Mouse (Mus musculus) activated CD4-positive, CD25-positive, alpha-beta regulatory T cell, adult 4 months (primary cell): ENCODE measurements around the gene Uaca. TPM values are rescaled to one million over a fixed set of nuclear protein-coding genes. Genes with fewer than 3 reads are reported as not detected.

Source experiments
- ATAC-seq: one replicate; pipeline ENCODE4 v1.8.0; 2017
- polyA plus RNA-seq, 2 experiments: library from polyadenylated mRNA; unstranded; fragments of 100-300 nt; shearing (Covaris generic); gene quantifications; one replicate each; pipeline ENCODE4 v1.2.1; 2017

Gene Uaca
- polyA plus RNA-seq, 2 experiments from 2014 or later = not detected

DNA sequence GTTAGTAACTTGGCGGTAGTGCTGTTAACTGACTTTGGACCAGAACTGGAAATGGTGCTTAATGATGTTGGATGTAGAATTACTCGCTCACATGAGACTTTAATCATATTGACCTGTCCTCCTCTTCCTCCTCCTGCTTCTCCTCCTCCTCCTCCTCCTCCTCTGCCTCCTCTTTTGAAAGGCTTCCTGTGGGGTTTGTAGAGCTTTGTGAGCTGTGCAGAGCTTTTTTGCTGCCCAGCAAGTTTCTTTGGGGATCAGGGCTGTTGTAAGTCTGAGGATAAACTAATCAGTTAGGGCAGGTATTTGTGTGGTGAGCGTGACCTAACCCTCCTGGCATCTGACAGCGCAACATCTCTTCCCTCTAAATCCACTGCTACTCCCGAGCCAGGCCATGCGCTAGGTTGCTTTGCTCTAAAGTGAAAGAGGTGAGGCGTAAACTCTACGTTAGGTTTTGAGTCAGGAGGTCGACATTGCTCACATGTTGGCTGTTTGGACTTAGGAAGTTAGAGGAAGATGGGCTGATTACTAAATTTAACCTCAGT, 44.1 kb downstream of the Uaca start:
- no peak for ATAC-seq

DNA sequence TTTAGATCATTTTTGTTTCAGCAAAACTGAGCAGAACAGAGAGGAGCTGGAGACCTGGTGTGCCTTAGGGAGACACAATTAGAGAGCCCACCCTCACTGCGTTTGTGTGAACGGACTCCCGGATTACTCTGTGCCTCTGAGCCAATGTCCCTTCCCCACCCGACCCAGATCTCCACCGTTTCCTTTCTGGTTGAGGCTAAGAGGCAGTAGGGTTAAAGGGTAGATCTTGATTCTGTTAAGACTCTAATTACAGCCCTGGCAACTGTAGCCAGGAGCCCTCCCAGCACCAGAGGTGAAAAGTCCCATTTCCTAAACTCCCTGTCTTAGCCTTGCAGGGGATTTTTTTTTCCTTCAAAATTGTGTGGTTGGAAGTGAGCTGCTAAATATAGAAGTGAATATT, 47.1 kb downstream of the Uaca start:
- no peak for ATAC-seq

- ATAC-seq = no peak
Measured at GRCm38 (mm10) chr9:60843415-60844076, 49.2 kb downstream of the Uaca start.

- ATAC-seq = no peak
Measured at GRCm38 (mm10) chr9:60848730-60849129, 54.4 kb downstream of the Uaca start.

DNA sequence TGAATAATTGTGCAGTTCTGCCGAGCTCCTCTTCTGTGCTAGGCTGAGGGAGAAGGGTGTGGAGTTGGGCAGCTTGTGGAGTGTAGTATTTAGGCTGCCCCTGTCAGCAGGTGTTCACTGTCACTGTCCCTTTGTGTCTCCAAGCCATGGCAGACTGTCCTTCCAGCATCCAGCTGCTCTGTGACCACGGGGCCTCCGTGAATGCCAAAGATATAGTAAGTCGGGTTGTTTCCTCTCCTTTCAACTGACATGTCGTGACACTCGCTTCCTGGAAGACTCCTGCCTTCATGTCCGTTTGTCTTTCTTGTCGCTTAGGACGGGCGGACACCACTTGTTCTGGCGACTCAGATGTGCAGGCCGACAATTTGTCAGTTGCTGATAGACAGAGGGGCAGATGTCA, 55.6 kb downstream of the Uaca start:
- ATAC-seq = no peak

- no peak for ATAC-seq
Measured at GRCm38 (mm10) chr9:60854196-60854595, 59.9 kb downstream of the Uaca start.

DNA sequence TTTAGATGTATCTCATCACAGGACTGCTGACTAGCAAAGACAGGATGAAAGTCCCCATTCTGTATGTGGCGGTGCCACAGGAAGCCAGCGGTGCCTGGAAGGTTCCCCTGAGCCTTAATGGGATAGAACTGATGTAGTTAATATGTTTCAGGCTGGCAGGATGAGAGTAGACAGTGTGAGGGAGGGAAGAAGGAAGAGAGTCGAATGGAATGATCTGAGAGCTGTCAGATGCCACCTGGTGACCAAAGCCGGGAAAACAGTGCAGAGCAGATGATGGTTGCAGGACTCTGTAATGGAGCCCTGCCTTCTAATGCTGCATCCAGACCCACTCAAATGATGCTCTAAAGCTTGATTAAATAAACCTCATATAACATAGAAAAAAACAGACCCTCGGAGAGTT, 63.5 kb downstream of the Uaca start:
- ATAC-seq = no peak

- ATAC-seq = no peak
Measured at GRCm38 (mm10) chr9:60858306-60858960, 64.1 kb downstream of the Uaca start.

DNA sequence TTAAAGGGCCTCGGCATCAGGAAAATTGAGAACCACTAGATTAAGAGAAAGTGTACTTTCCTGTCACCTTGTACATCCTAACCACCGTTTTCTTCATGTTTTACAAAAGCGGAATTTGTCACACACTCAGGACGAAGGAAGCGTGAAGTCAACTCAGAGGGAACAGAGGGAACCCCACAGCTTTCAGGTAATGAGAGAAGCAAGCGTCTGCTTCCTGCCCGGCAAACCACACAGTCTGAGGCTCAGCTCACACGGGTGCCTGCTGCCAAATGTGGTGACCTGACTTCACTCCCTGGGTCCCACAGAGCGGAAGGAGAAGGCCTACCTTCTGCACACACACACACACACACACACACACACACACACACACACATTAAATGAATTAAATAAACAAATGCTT, 64.7 kb downstream of the Uaca start:
- no peak for ATAC-seq

DNA sequence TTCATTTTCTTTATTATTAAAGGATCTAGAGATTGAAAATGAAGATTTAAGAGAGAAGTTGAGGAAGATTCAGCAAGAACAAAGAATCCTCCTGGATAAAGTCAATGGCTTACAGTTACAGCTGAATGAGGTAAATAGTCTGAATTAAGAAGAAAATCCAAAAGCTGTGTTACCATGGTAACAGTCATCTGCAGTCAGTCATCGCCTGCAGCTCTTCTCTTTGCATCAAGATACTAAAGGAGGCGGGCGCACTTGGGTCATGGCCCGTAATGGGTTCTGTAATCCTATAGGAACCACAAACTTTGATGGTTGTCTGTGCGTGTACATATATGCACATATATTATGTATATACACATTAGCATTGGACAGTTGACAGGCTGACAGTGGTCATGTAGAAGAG, 66.7 kb downstream of the Uaca start:
- ATAC-seq = no peak

GRCm38 (mm10) chr9:60864664-60865063, 70.3 kb downstream of the Uaca start:
- no peak for ATAC-seq

DNA sequence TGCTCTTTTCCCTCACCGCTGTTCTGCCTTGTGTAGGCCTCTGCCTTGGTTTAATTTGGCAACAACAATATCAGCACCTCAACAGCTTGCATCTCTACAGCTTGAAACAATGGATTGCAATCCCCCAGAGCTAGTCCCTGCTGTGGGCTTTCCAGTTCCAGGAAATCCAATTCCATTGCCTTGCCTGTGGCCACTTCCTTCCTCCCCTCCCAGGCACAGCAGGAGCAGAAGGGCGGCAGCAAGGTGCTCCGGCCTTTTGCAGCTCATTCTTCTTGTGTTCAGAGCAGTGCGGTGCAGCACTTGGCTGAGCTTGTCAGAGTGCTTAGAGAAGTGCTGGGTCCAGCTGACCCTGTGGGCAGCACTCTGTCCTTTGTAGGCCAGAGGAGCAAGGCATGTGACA, 71.5 kb downstream of the Uaca start:
- no peak for ATAC-seq

- no peak for ATAC-seq
Measured at GRCm38 (mm10) chr9:60870451-60870850, 76.1 kb downstream of the Uaca start.

DNA sequence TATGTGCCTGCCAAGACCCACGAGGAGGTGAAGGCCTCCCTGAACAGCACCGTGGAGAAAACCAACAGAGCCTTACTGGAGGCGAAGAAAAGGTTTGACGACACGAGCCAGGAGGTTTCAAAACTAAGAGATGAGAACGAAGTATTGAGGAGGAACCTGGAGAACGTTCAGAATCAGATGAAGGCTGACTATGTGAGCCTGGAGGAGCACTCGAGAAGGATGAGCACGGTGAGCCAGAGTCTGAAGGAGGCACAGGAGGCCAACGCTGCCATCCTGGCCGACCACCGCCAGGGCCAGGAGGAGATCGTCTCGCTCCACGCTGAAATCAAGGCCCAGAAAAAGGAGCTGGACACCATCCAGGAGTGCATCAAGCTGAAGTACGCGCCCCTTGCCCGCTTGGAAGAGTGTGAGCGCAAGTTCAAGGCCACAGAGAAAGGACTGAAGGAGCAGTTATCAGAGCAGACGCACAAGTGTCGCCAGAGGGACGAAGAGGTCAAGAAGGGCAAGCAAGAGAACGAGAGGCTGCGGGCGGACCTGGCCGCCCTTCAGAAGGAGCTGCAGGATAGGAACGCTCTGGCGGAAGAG, 76.7 kb downstream of the Uaca start:
- ATAC-seq = no peak

GRCm38 (mm10) chr9:60873257-60874054, 79.1 kb downstream of the Uaca start:
- ATAC-seq = no peak

- ATAC-seq = no peak
Measured at GRCm38 (mm10) chr9:60874055-60874392, 79.7 kb downstream of the Uaca start.

GRCm38 (mm10) chr9:60876085-60876484, 81.7 kb downstream of the Uaca start:
- no peak for ATAC-seq

- no peak for ATAC-seq
Measured at GRCm38 (mm10) chr9:60876531-60876930, 82.2 kb downstream of the Uaca start.

GRCm38 (mm10) chr9:60878051-60878557, 83.8 kb downstream of the Uaca start:
- ATAC-seq = no peak

DNA sequence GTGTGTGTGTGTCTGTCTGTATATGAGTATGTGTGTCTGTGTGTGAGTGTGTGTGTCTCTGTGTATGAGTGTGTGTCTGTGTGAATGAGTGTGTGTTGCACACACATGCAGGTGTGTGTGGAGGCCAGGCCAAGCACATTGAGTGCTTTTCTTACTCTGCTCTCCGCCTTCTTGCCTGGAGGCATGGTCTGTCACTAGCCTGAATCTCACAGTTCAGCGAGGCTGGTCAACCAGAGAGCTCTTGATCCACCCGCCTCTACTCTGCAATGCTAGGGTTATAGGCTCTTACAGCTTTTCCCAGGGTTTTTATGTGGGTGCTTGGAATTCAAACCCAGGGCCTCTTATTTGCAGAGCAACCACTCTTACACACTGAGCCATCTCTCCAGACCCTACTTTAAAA, 84.3 kb downstream of the Uaca start:
- ATAC-seq = no peak

- ATAC-seq = no peak
Measured at GRCm38 (mm10) chr9:60885148-60885547, 90.8 kb downstream of the Uaca start.

DNA sequence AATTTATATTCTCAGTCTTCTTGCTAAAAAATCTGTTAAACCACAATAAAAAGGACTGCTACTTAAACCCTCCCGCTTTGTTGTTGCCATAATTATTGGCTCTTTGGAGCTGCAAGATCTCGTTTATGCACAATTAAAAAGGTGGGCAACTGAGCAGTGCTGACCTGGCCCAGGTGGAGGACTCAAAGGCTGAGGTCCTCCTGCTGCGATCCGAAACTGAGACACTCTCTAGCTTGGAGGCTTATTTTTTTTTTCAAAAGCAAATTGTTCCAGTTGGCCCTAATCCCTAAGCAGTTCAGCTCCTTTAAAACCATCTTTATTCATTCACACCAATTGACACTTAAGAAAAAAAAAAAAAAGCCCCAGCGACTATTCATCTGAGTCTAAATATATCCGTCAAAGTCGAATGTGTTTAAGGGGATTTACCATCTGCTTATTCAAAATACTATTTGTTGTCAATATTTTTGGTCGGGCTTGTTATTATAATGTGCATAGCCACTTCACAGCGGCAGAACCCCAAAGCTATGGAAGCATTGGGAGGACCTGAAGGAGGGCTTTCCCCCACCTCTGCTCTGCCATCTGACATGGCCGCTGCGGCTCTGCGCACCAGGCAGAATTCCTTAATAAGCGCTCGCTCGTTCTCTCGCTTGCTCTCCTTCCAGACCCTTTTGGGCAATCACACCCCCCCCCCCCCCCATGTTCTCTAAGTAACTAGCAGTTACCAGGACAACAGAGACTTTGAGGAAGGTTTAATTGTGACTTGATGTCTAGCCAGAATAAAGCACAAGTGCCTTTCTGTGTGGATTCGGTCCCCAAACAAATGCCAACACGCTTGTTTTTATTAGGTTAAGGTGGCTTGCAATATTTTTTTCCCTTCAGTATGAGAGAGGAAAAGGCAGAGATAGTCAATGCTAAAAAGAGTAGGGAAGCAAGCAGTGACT, 92.4 kb downstream of the Uaca start:
- no peak for ATAC-seq
